Mouse (Mus musculus): ENCODE measurements at regions not wholly inside any gene's neighbourhood (a gene's known extent, or its start where the extent isn't known, plus 50 kb on each side); places are given as distances from the start of the nearest gene placed in this dataset.

GRCm38 (mm10) chr10:98796016-98796415 is 118.2 kb upstream of the Atp2b1 start:
- ATAC-seq (replicated peaks; ENCODE audit: low FRiP score, poor library complexity, severe bottlenecking): no peak

GRCm38 (mm10) chr10:98798634-98799415 is 115.4 kb upstream of the Atp2b1 start:
- no peak for ATAC-seq (replicated peaks; ENCODE audit: low FRiP score, poor library complexity, severe bottlenecking)

DNA sequence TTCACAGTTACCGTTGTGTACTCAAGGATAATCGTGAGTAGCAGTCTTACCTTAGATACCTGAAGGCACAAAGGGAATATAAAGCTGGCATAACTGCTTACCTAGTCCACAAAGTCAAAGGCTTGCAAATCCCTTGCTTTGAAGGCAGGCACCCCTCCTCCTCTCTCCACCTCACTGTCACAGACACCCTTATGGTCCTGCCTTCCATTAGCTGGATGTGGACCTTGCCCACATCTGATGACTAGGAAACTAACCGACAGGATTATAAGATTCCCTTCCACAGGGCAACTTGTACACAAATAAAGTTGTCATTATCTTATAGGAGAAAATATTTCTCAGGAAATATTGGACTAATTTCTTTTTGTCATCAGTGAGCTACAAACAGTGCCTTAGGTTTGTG is 114.4 kb upstream of the Atp2b1 start:
- ATAC-seq (replicated peaks; ENCODE audit: low FRiP score, poor library complexity, severe bottlenecking): no peak

DNA sequence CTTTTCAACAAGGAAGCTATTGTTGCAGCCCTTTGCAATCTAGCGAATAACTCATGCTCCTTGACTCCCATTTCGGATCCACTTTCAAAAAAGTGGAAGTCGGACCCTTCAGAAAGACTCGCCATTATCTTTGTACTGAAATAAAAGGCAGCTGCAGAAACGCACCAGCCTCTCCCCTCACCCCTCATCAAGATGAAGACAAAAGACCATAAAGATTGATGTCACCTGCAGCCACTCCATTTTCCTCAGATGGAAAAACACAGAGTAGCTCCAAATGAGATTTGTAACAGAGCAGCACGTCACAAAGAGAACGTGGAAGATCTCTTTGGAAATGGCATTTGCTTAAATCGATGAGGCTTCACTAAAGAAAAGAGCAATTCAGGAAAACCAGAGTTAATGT is 113.3 kb upstream of the Atp2b1 start:
- no peak for ATAC-seq (replicated peaks; ENCODE audit: low FRiP score, poor library complexity, severe bottlenecking)

DNA sequence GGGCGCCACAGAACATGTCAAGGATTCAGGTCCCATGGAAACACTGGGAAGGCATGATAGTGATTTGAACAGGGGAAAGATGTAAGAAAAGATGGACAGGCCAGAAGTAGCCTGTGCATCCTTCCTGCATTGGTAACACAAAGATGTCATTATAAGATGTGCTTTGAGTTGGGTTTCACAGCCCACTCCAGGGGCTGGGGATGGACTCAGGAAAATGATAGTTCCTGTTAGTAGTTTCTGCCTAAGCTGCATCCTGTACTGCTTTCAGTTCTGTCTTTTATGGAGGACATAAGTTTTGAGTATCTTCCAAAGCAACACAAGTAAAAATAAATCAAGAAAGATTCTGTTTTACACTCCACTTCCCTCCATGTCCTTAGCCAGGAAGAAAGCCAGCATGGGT is 109.2 kb upstream of the Atp2b1 start:
- ATAC-seq (replicated peaks; ENCODE audit: low FRiP score, poor library complexity, severe bottlenecking): no peak

DNA sequence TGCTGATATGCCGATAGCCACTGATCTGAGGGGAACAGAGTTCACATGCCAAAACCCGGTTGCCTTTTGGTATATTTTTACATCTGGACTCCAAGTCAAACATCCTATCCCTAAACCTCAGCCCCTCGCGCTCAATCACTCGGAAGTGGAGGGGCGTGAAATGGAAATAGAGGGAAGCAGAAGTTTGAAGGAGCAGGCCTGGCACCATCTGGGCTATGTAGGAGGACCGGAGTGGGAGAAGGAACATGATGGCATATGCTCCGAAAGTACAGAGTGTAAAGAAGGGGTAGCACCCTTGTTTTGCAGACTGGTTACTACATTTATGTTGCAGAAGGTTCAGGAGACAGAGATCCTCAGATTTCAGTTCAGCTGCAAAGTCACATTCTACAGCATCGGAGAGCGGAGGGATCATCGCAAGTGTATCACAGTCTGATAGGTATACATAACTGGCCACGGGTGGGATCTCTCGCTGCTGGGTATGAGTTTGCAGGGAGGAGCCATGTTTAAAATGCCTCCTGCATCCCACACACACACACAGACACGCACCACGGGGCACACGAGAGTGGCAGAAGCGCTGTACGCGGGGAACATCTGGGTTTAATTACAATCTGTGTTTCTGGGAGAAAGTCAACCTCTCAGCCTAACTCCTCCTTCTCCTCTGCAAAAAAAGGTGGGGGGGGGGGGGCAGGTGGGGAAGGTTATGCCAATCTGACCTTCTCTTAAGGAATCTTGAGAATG is 107.2 kb upstream of the Atp2b1 start:
- ATAC-seq (replicated peaks; ENCODE audit: low FRiP score, poor library complexity, severe bottlenecking): no peak

DNA sequence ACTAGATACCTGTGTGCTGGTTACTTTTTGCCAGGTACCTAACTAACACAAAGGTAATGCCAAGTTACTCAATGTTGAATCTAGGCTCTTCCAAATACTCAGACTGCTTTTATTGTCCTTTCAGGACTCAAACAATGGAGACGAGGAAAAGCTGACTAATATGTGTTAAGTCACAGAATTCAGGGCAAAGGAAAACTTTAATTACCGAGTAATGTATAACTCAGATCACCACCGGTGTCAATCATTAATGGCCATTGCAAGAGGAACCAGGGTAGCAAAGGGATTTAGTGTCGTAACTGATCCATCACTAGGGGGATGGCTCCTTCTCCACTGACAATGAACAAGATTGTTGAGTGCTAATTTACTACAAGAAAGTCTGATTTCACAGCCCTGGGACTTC is 105.6 kb upstream of the Atp2b1 start:
- ATAC-seq (replicated peaks; ENCODE audit: low FRiP score, poor library complexity, severe bottlenecking): no peak

GRCm38 (mm10) chr10:98829051-98829450 is 85.2 kb upstream of the Atp2b1 start:
- no peak for ATAC-seq (replicated peaks; ENCODE audit: low FRiP score, poor library complexity, severe bottlenecking)

DNA sequence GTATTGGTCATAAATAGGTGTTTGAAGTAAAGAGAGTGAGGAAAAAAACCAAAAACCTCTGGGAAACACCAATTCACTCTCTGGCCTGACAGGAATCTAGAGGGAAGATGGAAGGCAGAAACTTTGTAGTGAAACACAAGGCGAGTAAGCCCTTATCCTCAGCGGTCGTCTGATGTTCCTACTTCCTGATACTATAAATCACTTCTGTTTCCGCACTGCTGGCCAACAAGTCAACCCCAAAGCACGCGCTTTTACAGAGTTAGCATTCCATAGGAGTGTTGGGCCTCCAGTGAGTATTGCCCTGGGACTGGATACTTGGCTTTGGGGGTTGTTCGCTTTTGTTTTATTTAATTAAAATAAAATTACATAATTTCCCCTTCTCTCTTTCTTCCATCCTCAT is 82.7 kb upstream of the Atp2b1 start:
- ATAC-seq (replicated peaks; ENCODE audit: low FRiP score, poor library complexity, severe bottlenecking): no peak

GRCm38 (mm10) chr10:98837289-98838181 is 76.7 kb upstream of the Atp2b1 start:
- ATAC-seq (replicated peaks; ENCODE audit: low FRiP score, poor library complexity, severe bottlenecking): no peak

DNA sequence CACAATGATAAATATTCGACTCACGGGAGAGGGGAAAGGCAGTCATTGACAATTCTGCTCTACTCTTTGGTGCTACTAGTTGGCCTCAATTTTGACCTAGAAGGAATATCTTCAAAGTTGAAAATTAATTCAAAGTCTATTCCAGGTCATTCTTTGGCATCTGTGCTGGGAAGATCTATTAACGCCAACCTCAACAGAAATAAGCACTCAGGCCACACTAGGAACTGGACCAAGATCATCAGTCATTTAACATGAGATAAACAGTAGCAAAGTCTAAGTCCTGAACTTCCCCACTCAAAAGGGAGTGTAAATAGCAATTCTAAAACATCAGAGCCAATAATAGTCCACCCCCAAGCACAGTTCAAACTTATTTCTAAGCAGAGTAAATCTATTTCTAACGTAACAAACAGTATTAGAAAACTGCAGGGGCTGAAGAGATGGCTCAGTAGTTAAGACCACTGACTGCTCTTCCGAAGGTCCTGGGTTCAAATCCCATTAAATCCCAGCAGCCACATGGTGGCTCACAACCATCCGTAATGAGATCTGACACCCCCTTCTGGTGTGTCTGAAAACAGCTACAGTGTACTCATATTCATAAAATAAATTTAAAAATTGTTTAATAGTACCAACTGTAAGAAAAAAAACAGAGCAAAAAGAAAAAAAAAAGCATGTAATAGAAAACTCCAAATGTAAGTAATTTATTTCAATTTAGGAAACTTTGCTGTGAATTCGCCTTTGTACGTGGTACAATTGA is 75.1 kb upstream of the Atp2b1 start:
- ATAC-seq (replicated peaks; ENCODE audit: low FRiP score, poor library complexity, severe bottlenecking): no peak

- no peak for ATAC-seq (replicated peaks; ENCODE audit: low FRiP score, poor library complexity, severe bottlenecking)
Measured at GRCm38 (mm10) chr10:98839963-98840362, 74.2 kb upstream of the Atp2b1 start.

DNA sequence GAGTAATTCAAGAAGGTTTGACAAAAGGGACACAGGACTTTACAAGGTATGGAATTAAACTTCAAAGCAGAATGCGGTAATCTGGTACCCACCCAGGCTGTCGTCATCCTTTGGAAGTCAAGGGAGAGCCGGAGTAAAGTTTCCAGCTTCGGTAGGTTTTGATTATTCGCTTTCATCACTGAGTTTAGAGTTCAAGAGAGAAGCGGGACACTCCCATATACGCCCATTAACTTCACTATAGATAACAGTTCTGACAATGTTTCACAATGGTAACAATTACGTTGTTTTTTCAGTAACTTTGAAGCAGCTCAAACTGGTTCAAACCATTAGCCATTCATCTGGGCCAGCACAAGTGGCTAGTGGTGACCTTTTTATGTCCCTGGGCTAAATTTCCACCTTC is 73.8 kb upstream of the Atp2b1 start:
- no peak for ATAC-seq (replicated peaks; ENCODE audit: low FRiP score, poor library complexity, severe bottlenecking)

DNA sequence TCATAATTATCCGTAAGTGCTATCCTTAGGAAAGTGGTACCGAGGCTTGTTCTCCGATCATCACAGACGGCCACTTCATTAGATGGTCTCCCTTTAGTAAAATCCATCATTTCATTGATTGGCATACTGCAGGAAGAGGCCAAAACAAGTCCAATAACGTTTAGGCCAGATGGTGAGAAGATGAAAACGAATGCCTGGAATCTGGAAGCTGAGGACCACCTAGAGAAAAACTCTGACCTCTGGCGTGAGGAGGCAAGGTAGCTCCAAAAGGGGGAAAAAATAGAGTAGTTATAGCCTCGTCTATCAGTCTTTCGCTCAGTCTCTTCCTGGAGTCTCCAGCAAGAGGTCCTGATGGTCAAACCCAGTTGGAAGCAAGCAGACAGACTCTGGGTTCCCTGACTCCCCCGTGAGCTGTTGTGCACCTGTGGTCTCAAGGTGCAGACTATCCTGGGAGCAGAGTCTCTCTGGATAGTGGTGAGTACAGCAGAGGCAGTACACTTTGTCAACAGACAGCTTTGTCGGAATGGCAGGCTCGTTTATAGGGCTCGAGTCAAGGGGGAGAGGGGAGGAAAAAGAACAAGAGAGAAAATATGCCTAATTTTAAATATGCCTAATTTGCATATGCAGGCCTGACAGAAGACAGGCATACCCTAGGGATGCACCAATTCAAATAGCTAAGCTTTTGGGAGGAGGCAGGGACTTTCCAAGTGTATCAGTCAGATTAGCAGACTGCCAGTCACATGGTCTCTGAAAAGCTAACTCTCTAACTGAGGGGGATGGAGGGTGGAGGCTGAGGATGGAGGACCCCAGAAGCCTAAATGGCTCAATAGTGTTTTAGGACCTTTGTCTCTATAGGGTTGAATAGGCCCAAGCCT is 73.0 kb upstream of the Atp2b1 start:
- no peak for ATAC-seq (replicated peaks; ENCODE audit: low FRiP score, poor library complexity, severe bottlenecking)

DNA sequence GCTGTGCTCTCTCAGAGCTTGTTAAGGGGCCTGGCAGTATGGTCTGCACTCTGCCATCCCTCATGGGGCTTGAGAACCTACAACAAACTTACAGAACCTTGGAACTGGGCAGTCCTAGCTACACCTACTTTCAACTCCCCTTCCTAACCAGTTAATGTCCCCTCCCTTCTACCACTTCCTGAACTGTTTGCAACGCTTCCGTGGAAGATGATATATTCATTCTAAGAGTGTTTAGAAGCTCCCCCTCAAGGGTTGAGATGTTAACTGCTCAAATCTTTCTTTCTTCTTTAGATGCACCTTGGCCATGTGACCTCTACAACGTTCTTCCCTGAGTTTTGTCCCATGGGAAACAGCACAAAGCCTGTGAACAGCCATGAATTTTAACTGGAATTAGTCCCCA is 72.3 kb upstream of the Atp2b1 start:
- no peak for ATAC-seq (replicated peaks; ENCODE audit: low FRiP score, poor library complexity, severe bottlenecking)

DNA sequence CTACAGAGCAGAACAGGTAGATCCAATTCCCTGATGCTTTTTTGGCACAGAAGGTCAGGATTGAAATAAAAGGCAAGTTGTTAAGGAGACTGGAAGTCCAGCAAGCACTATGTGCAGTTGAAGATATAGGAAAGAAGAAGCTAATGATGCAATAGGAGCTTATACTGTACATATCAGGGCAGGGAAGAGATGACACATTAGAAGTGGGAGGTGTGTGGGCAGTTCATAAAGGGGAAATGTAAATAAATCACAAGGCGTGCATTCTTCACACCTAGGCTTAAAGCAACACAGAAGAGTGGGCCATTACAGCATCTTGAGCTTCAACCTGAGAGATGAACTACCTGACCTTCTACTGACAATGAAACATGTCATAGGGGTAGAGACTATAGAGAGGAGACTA is 71.5 kb upstream of the Atp2b1 start:
- no peak for ATAC-seq (replicated peaks; ENCODE audit: low FRiP score, poor library complexity, severe bottlenecking)

DNA sequence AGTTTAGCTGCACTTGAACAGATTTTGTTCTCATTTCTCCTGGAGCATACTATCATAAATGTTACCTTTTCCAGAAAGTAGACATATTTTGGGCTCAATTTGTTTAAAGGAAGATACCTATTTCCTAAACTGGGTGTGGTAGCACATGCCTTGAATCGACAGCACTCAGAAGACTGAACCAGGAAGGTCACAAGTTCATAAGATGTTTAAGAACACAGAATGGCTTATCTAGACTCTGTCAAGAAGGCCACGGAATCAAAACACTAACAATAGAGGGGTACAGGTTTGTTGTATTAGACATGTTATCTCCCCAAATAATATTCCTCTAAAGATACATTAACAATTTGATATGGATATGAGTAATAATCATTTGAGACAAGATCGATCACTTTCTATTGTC is 64.4 kb upstream of the Atp2b1 start:
- ATAC-seq (replicated peaks; ENCODE audit: low FRiP score, poor library complexity, severe bottlenecking): no peak

DNA sequence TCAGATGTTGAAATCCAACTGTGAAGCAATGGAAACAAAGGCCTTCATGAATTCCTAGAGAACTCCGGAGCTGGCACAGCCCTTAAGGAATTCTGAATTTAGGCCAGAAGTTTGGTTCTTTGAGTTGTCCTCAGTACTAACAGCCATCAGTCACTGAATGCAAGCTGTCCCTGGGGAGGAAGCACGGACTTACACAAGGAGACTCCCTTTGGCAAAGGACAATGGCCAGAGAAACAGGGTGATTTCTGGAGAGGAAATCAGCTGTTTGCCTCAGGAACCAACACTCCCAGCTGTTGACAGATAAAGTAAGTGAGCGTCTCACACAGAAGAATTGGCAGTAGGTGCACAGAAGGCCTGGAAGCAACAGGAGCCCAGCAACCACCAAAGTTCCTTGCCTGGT is 56.8 kb upstream of the Atp2b1 start:
- ATAC-seq (replicated peaks; ENCODE audit: low FRiP score, poor library complexity, severe bottlenecking): no peak

DNA sequence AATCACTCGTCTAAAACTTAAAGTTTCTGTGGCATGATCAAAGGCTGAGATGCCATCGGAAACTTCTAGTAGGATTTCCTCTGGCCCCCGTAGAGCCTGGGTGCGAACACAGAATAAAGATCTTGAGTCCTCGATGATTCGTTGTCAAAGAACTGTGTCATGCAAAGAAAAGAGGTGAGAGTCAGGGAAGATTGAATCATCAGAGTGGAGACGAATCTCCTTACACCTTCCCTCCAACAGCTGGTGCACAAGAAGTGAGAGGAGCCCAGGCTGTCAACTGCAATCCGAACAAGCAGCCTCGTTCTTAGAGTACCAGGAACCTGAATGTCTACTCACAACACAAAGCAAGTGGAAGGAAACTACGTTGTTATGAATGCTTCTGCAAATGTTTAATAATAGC is 52.7 kb upstream of the Atp2b1 start:
- ATAC-seq (replicated peaks; ENCODE audit: low FRiP score, poor library complexity, severe bottlenecking): no peak

All from erythroblast, adult 5-6 weeks (primary cell).